Mouse (Mus musculus) embryonic stem cell, embryonic (primary cell): Measurements from ENCODE around the gene Fam163b.

Source experiments
- CTCF ChIA-PET, 4 experiments: fragments of 300-600 bp in 2 of 4; fragments of 350-600 bp in 2 of 4; sonication (Branson Sonifier 250); formaldehyde crosslinking; loops; one replicate each; lab custom pipeline; 2022; ENCODE audit warnings: inconsistent platforms in 2 of 4; lab: Charles Lee
- POLR2A ChIA-PET, 4 experiments: fragments of 300-600 bp in 2 of 4; fragments of 350-600 bp in 2 of 4; sonication (Branson Sonifier 250); formaldehyde crosslinking; loops; one replicate each; lab custom pipeline; 2022; ENCODE audit warnings: antibody characterized with exemption in 4 of 4, inconsistent platforms in 1 of 4; lab: Charles Lee

Gene Fam163b

DNA sequence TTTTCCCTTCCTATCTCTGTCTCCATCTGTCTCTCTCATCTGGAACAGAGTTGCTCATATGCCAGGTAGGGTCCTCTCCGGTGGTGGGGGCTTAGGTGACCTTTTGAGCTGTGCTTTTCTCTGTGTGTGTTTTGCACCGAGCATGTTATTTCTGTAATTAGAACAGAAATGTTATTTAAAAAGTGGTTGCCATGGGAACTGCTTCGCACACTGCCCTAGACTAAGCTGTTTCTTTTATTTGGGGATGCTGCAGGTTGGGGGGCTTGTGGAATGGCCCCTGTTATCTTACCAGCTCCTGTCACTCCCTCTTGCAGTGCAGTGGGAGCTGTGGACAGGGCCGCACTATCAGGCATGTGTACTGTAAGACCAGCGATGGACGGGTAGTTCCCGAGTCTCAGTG is 38.7 kb downstream of the Fam163b start:
- CTCF ChIA-PET, result no interaction called here
- POLR2A ChIA-PET, result no interaction called here

DNA sequence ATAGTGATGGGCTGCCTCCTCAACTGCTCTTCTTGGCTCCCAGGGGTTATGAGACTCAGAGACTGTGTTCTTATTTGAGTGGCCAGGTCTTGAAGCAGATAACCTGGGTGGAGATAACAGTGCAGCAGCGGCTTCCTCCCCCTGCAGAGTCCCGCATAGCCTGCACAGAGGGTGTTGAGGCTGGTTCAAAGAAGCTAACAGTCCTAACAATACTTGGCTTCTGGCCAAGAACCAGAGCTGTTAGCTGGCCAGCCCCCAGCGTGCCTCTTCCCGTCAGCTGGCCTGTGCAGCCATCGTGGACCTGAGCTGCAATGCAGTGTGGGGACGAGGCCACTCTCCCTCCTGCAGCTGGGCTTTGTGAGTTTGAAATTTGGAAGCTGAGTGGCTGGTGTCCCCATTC is 44.5 kb downstream of the Fam163b start:
- ChIA-PET POLR2A (no interaction called here), CTCF (no interaction called here)

DNA sequence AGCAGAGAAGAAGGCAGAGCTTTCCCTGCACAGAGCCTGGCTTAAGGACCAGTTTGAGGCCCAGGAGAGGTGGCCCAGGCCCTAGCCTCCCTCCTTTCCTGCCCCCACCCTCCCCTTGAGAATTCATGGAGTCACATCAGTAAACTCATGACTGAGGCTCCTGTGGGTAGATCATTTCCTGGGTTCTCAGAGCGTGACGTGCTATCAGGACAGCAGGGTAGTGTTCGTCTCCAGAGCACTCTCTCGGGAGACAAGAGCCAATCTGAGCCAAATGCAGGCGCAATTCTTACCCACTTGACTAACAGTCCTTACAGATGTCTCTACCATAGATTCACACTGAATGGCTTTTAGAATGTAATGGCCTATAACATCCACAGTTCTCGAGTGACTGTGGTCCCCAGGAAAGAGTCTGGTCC is 45.0 kb downstream of the Fam163b start:
- ChIA-PET POLR2A (interaction anchor here in 1 of 4 experiments (1.7 kb wide), 1 partner anchor 9 kb away, joined by 5 read pairs; no protein-coding TSS in a partner anchor), CTCF (interaction anchor here in 1 of 4 experiments (0.9 kb wide), 1 partner anchor 12 kb away, joined by 3 read pairs; no protein-coding TSS in a partner anchor)

- ChIA-PET CTCF (interaction anchor here in 1 of 4 experiments (0.9 kb wide), 1 partner anchor 13 kb away, joined by 3 read pairs; no protein-coding TSS in a partner anchor), POLR2A (interaction anchor here in 1 of 4 experiments (1.7 kb wide), 1 partner anchor 9 kb away, joined by 5 read pairs; no protein-coding TSS in a partner anchor)
Observed at GRCm38 (mm10) chr2:27096341-27096981, 45.8 kb downstream of the Fam163b start.

DNA sequence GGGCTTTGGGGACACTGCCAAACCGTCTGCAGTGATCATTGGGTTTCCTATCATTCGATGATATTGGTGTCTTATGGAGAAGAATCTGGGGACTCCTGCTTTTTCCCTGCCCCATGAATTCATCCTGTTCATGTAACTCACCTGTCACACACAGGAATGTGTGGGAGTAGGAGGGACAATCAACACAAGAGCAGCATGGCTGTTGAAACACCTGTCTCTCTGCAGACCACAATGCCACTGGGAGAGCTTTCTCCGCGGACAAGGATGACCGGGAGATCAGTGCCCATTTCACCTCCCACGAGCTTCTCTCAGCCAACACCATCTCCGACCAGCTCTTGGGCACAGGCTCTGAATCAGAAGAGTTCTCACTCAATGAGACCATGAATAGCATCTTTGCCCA is 47.1 kb downstream of the Fam163b start:
- ChIA-PET CTCF (interaction anchor here in 1 of 4 experiments (0.6 kb wide), 1 partner anchor 447 kb away, joined by 3 read pairs; no protein-coding TSS in a partner anchor), POLR2A (no interaction called here)

GRCm38 (mm10) chr2:27089238-27089637 is 53.1 kb downstream of the Fam163b start:
- CTCF ChIA-PET, result interaction anchor here in 1 of 4 experiments (3.4 kb wide), 1 partner anchor 147 kb away, joined by 10 read pairs; no protein-coding TSS in a partner anchor
- POLR2A ChIA-PET, result no interaction called here

DNA sequence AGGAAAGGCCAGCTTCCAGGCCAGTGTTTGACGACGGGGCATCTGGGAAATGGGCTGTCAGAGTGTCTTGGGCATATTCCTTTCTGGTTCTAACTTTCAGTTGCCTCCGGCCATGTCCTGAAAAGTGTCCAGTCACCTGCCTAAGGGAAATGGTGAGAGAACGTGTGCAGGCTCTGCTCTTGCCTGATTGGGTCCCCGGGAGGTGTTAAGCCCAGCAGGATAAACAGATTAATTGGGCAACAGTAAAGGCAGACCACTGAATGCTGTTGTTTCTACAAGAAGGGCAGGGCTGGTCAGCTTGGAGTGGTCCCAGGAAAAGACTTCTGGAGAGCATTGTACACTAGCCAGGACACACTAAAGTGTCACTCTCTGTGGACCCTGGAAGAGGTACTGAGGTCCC is 53.6 kb downstream of the Fam163b start:
- ChIA-PET CTCF (interaction anchor here in 2 of 4 experiments (0.7 to 3.4 kb wide), 3 partner anchors 38 to 148 kb away, joined by 3 to 10 read pairs (median 3); no protein-coding TSS in a partner anchor), POLR2A (interaction anchor here in 1 of 4 experiments (0.6 kb wide), 1 partner anchor 67 kb away, joined by 3 read pairs; no protein-coding TSS in a partner anchor)

DNA sequence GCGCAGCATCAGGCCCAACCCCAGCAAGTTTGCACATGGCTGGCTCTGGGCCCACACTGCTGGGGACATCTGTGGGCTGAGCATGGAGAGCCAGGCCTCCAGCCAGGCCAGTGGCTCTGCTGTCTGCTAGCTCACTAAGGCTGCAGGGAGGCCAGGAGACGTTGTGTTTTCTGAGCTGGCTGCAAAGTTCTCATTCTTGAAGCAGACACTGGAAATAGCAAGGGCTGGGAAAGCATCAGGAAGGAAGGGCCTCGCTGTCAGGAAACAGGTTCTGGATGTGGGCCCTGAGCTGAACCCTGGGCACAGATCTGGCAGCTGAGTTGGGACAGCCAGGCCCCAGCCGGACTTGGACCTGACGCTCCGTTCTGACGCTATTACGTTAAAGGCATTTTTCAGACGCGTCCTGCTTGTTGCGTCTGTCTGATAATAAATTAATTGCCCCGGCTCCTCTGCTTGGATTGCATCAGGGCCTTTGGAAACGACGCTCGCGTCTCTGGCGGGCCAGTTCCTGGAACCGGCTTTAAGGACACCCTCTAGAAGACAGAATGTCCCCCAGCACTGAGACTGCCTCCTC is 54.1 kb downstream of the Fam163b start:
- ChIA-PET POLR2A (interaction anchor here in 1 of 4 experiments (0.6 kb wide), 1 partner anchor 68 kb away, joined by 3 read pairs; no protein-coding TSS in a partner anchor), CTCF (interaction anchor here in 2 of 4 experiments (0.7 to 3.4 kb wide), 3 partner anchors 39 to 148 kb away, joined by 3 to 10 read pairs (median 3); no protein-coding TSS in a partner anchor)

- ChIA-PET POLR2A (no interaction called here), CTCF (interaction anchor here in 1 of 4 experiments (3.4 kb wide), 1 partner anchor 149 kb away, joined by 10 read pairs; no protein-coding TSS in a partner anchor)
Observed at GRCm38 (mm10) chr2:27087581-27087980, 54.7 kb downstream of the Fam163b start.

DNA sequence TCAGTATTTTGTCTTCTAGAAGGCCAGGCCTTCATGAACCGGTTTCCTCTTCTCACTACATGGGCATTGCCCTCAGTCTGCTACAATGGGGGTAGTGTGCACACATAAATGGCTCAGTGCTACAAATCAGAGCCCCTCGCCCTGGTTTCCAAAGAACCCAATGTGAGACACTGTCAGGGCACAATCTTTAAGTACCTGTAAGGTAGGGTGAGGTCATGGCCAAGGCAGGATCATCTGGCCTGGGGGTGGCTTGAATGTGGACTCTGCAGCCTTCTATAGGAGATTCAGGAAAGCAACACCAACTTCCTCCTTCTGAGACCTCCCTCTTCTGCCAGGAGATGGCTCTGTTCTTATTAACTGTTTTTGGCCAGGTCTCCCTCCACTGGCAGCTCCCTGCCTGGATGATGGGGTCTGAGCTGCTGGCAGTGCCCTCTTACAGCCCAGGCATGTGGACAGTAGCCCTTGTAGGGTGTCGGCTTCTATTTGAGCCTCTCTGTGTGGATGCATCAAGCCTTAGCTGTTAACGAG is 55.7 kb downstream of the Fam163b start:
- POLR2A ChIA-PET, result no interaction called here
- CTCF ChIA-PET, result interaction anchor here in 1 of 4 experiments (3.4 kb wide), 1 partner anchor 150 kb away, joined by 10 read pairs; no protein-coding TSS in a partner anchor

DNA sequence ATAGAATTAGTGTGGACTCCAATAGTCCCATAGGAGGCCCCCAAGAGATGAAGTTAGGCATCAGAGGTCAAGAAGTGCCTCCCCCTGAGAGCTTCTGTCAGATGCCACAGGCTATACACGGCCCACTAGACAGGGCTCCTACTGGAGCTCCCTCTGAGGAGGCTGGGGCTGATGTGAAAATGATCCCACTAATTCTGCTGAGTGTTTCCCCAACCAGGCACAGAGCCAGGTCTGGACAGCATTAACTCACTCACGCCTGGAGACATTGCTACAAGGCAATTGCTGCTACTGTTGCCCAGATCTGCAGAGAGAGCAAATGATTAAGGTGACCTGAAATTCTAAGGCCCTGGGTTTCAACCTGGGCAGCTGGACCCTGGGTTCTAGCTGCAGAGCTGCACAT is 56.5 kb downstream of the Fam163b start:
- POLR2A ChIA-PET, result no interaction called here
- CTCF ChIA-PET, result interaction anchor here in 1 of 4 experiments (0.6 kb wide), 1 partner anchor 194 kb away, joined by 4 read pairs; no protein-coding TSS in a partner anchor

DNA sequence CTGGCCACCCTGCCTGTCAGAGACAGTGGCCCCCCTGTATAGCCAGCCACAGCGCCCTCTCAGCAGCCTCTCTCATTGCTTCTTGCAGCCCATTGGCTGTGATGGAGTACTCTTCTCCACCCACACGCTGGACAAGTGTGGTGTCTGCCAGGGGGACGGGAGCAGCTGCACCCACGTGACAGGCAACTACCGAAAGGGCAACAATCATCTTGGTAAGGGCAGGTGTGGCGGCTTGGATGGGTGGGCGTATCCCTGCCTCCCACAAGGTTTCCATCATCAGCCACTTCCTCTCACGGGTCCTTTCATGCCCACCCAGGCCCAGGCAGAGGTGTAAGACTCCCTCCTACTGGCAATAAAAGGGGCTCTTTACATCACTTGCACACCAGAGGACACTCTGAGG is 57.3 kb downstream of the Fam163b start:
- ChIA-PET CTCF (interaction anchor here in 1 of 4 experiments (1.0 kb wide), 1 partner anchor 151 kb away, joined by 3 read pairs; no protein-coding TSS in a partner anchor), POLR2A (no interaction called here)

- ChIA-PET CTCF (interaction anchor here in 2 of 4 experiments (0.9 to 1.0 kb wide), 2 partner anchors 152 to 153 kb away, joined by 3 read pairs; no protein-coding TSS in a partner anchor), POLR2A (interaction anchor here in 1 of 4 experiments (0.8 kb wide), 1 partner anchor 10 kb away, joined by 4 read pairs; no protein-coding TSS in a partner anchor)
Observed at GRCm38 (mm10) chr2:27083761-27084475, 58.4 kb downstream of the Fam163b start.

GRCm38 (mm10) chr2:27079649-27080048 is 62.6 kb downstream of the Fam163b start:
- CTCF ChIA-PET, result interaction anchor here in 3 of 4 experiments (0.6 to 3.5 kb wide), 6 partner anchors 46 to 1345 kb away, joined by 3 to 32 read pairs (median 6); no protein-coding TSS in a partner anchor
- POLR2A ChIA-PET, result interaction anchor here in 2 of 4 experiments (0.6 to 0.8 kb wide), 2 partner anchors 102 to 348 kb away, joined by 3 read pairs; no protein-coding TSS in a partner anchor

GRCm38 (mm10) chr2:27079152-27079584 is 63.1 kb downstream of the Fam163b start, which contains the start of gene Adamtsl2:
TSS of gene Adamtsl2 (plus strand) at chr2:27079379.
- ChIA-PET CTCF (interaction anchor here in 3 of 4 experiments (1.0 to 3.5 kb wide), 5 partner anchors 47 to 158 kb away, joined by 3 to 32 read pairs (median 8); no protein-coding TSS in a partner anchor), POLR2A (interaction anchor here in 2 of 4 experiments (0.6 to 0.8 kb wide), 2 partner anchors 101 to 349 kb away, joined by 3 read pairs; no protein-coding TSS in a partner anchor)

DNA sequence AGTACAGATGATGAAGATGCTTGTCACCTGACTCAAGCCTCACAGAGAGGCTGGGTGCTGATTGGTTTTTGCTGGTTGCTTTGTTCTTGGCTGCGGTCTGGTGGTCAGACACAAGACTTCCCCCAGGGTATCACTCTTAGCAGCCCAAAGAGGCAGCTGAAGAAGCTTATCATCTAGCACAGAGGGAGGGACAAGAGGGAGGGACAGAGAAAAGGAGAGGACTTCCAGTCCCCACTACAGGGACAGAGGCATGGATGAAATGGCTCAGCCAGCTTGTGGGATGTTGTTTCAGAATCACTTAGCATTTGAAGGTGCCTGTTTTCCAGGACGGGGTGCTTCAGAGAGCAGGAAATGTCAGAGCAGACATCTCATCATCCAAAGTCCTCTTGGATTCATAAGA is 64.0 kb downstream of the Fam163b start:
- ChIA-PET POLR2A (interaction anchor here in 1 of 4 experiments (0.5 to 0.7 kb wide), 2 partner anchors 17 to 100 kb away, joined by 3 read pairs; no protein-coding TSS in a partner anchor), CTCF (interaction anchor here in 3 of 4 experiments (0.6 to 3.5 kb wide), 8 partner anchors 38 to 350 kb away, joined by 3 to 32 read pairs (median 4); no protein-coding TSS in a partner anchor)

DNA sequence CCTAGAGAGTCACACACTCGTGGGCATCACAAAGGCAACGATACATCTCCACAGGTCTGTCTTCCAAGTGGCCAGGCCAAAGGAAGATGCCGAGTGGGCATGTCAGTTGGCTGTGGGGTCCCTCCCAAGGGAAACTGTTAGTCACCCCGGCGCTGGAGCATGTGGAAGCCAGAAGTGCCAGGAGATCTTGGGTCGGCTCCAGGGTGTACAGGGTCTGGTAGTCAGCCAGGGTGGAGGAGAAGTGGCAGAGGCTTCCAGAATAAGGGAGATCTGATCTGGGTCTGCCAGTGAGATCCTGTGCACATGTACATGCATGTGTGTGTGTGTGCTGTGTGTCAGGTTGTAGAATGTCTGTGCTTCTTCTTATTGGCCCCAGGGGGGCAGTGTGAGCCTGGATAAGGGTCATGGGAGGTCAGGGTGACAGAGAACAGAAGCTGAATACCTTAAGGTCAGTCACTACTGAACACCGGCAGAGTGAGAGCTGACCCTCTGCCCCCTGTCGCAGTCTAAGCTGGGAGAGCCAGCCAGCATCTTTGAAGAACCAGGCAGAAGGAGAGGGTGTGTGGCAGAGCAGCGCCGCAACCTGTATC is 64.5 kb downstream of the Fam163b start:
- POLR2A ChIA-PET, result interaction anchor here in 1 of 4 experiments (0.5 kb wide), 1 partner anchor 100 kb away, joined by 3 read pairs; no protein-coding TSS in a partner anchor
- CTCF ChIA-PET, result interaction anchor here (0.5 to 3.5 kb wide), 9 partner anchors 38 to 350 kb away, joined by 3 to 32 read pairs (median 4); no protein-coding TSS in a partner anchor
